Mouse (Mus musculus): Measurements from ENCODE around the gene Igtp. TPM values are rescaled to one million over a fixed set of nuclear protein-coding genes. Genes with fewer than 3 reads are reported as not detected.

Igtp gene
- total and polyA plus RNA-seq, 3 experiments, result 70.3 to 143 (median 107) TPM

DNA sequence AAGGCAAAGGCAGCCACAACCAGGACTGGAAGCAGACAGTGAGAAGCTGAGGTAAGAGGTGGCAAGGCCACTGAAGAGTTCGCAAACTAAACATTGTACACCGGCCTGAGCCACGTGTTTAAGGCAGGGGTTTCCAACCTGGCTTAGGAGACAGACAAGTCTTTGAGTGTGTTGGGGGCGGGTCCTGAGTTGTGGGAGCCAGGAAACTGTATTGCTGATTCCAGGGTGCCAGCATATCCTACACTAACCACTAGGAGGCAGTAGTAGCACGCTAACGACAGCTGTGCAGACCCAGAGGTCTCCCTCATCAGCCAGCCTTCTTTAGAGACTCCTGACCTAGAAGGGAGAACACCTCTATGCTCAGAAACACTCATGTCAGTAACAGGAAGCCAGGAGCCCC is 35.8 kb downstream of the Igtp start:
- DNase-seq (ENCODE audit: extremely low read depth), result peak; percentile 94
- dilution Hi-C loops (cut with MboI; ENCODE audit: extremely low pct_ligation_motif_present, extremely low pct_unique_long_range_greater_than_20kb, low sequenced_read_pairs), result no loop called here

DNA sequence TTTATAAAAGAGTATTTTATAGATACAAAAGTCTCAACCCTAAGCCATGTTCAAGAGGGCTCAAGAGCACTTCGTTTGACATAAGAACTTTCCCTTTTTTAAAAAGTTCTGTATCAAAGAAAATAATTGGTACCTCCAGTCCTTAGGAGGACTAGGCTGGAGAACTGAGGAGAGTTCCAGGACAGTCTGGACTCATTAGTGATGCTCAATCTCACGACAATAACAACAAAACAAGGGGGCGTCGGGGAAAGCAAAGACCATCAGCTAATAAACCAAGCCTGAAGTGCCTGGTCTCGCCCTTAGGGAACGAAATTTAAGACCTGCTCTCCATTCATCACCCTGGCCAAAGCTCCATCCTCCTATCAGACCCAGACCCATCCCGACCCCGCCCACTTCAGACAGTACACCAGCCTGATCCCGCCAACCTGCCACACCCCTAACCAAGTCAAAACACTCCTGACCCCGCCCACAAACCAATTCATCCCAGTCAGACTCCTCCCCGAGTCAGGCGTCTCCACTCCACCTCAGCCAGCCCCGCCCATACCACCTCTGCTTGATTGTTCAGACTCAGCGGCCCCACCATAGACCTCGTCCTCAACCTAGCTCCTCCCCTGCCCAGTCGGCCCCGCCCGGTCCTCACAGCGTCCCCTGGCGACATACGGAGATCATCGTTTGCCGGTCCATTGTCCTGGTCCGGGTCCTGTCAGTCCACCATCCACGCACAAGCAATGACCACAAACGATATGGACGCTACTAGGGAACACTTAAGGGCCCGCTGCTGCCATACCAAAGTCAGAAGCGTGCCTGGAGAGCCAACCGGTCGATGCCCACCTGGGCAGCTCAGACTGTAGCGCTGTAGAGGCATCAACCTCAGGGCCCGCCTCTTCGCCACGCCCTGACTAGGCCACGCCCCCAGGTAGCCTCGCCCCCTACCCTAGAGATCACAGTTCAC is 39.8 kb downstream of the Igtp start:
- dilution Hi-C loops (cut with MboI; ENCODE audit: extremely low pct_ligation_motif_present, extremely low pct_unique_long_range_greater_than_20kb, low sequenced_read_pairs), result no loop called here
- Histone ChIP-seq H3K79me2 (replicated peaks; ENCODE audit: control insufficient read depth, extremely low read depth, insufficient read depth, poor library complexity, severe bottlenecking) (no peaks in the 10 kb centered on the region), H3K27ac (ENCODE audit: insufficient read depth, low read depth) (no peak overlapping the region), H3K4me3 (replicated peaks in 1 of 3; ENCODE audit: low read depth in 2 of 3, low read length in 2 of 3, poor library complexity in 1 of 3) (peak overlapping the region; percentile 7 to 58 (median 24)), H3K4me1 (ENCODE audit: control insufficient read depth in 1 of 2, insufficient read depth in 2 of 2) (peaks cover 0 to 14% of the 10 kb centered on the region in 2 experiments; a peak in 2 of 4 replicates), H3K9ac (ENCODE audit: insufficient read depth, low read depth) (no peak overlapping the region), H3K9me3 (replicated peaks; ENCODE audit: low read length) (no peaks in the 10 kb centered on the region), H3K36me3 (replicated peaks in 1 of 2; ENCODE audit: control insufficient read depth in 1 of 2, insufficient read depth in 1 of 2, low read length in 1 of 2) (no peaks in the 10 kb centered on the region), H3K27me3 (replicated peaks) (peaks cover 60% of the 10 kb centered on the region), H3K4me2 (ENCODE audit: insufficient read depth, low read depth, poor library complexity, severe bottlenecking) (peak overlapping the region; percentile 84)
- TF ChIP-seq MYC (IDR thresholded peaks at IDR 0.05; ENCODE audit: low read depth, low read length) (no peak), MAZ (IDR thresholded peaks at IDR 0.05; ENCODE audit: low read depth, low read length) (0 out of 2 replicates have a peak, but pooled peaks have one; percentile 38), PAX5 (IDR thresholded peaks at IDR 0.05; ENCODE audit: low read length) (no peak), KAT2A (IDR thresholded peaks at IDR 0.05; ENCODE audit: insufficient replicate concordance, low read length) (no peak), TCF12 (IDR thresholded peaks at IDR 0.05; ENCODE audit: low read depth, low read length) (no peak), NRF1 (IDR thresholded peaks at IDR 0.05; ENCODE audit: low read depth, low read length) (no peak; the same call in 1 of the 2 replicates), CTCF (conservative IDR thresholded peaks at IDR 0.05 in 1 of 2, IDR thresholded peaks at IDR 0.05 in 1 of 2; ENCODE audit: low read depth in 2 of 2, low read length in 2 of 2) (peak in 1 of 2 experiments; percentile 59; a peak in 2 of 4 replicates), HCFC1 (IDR thresholded peaks at IDR 0.05; ENCODE audit: low read depth, low read length) (no peak), RCOR1 (conservative IDR thresholded peaks at IDR 0.05; ENCODE audit: low read depth, low read length) (no peak), ELF1 (IDR thresholded peaks at IDR 0.05; ENCODE audit: low read depth, low read length) (0 out of 2 replicates have a peak, but pooled peaks have one; percentile 29), SIN3A (IDR thresholded peaks at IDR 0.05; ENCODE audit: low read length) (peak; percentile 30; the same call in 1 of the 2 replicates), SMC3 (IDR thresholded peaks at IDR 0.05; ENCODE audit: low read depth, low read length) (peak; percentile 2; the same call in 1 of the 2 replicates), RAD21 (IDR thresholded peaks at IDR 0.05; ENCODE audit: low read depth, low read length) (no peak)
- peak; percentile 92 for DNase-seq (ENCODE audit: extremely low read depth)
- in situ Hi-C loops (cut with MboI; ENCODE audit: low pct_ligation_motif_present, low pct_unique_long_range_greater_than_20kb, low sequenced_read_pairs), result loop anchor here (10.0 kb wide), 2 partner anchors 284 to 346 kb away; no protein-coding TSS in a partner anchor

More for the DNA sequence above, 35.8 kb downstream of the Igtp start:
- Histone ChIP-seq H3K27me3 (replicated peaks) (peaks cover 58% of the 10 kb centered on the region), H3K27ac (ENCODE audit: insufficient read depth, low read depth) (no peak overlapping the region), H3K9me3 (replicated peaks; ENCODE audit: low read length) (no peaks in the 10 kb centered on the region), H3K4me3 (replicated peaks in 1 of 3; ENCODE audit: low read depth in 2 of 3, low read length in 2 of 3, poor library complexity in 1 of 3) (no peak overlapping the region), H3K4me2 (ENCODE audit: insufficient read depth, low read depth, poor library complexity, severe bottlenecking) (peak overlapping the region; percentile 37), H3K4me1 (ENCODE audit: control insufficient read depth in 1 of 2, insufficient read depth in 2 of 2) (peaks cover 9 to 19% of the 10 kb centered on the region in 2 experiments), H3K9ac (ENCODE audit: insufficient read depth, low read depth) (peak overlapping the region; percentile 1; the same call in 1 of the 2 replicates), H3K36me3 (replicated peaks in 1 of 2; ENCODE audit: control insufficient read depth in 1 of 2, insufficient read depth in 1 of 2, low read length in 1 of 2) (no peaks in the 10 kb centered on the region), H3K79me2 (replicated peaks; ENCODE audit: control insufficient read depth, extremely low read depth, insufficient read depth, poor library complexity, severe bottlenecking) (no peaks in the 10 kb centered on the region)
- in situ Hi-C loops (cut with MboI; ENCODE audit: low pct_ligation_motif_present, low pct_unique_long_range_greater_than_20kb, low sequenced_read_pairs), result loop anchor here (10.0 kb wide), 2 partner anchors 280 to 350 kb away; no protein-coding TSS in a partner anchor
- TF ChIP-seq MAFK (IDR thresholded peaks at IDR 0.05; ENCODE audit: insufficient replicate concordance, low read length) (no peak; the same call in 1 of the 2 replicates), RAD21 (IDR thresholded peaks at IDR 0.05; ENCODE audit: low read depth, low read length) (no peak; the same call in none of the 2 replicates), ZMIZ1 (IDR thresholded peaks at IDR 0.05; ENCODE audit: low read depth, low read length) (no peak), MYC (IDR thresholded peaks at IDR 0.05; ENCODE audit: low read depth, low read length) (peak; percentile 90; the same call in 1 of the 2 replicates), NELFE (IDR thresholded peaks at IDR 0.05; ENCODE audit: low read depth, low read length) (peak; percentile 54; the same call in 1 of the 2 replicates), ZKSCAN1 (IDR thresholded peaks at IDR 0.05; ENCODE audit: borderline replicate concordance, low read depth, low read length) (no peak), TCF12 (IDR thresholded peaks at IDR 0.05; ENCODE audit: low read depth, low read length) (peak; percentile 77), UBTF (IDR thresholded peaks at IDR 0.05; ENCODE audit: low read depth, low read length) (no peak), HCFC1 (IDR thresholded peaks at IDR 0.05; ENCODE audit: low read depth, low read length) (peak; percentile 52; the same call in 1 of the 2 replicates), BHLHE40 (IDR thresholded peaks at IDR 0.05; ENCODE audit: low read depth, low read length) (no peak; the same call in 1 of the 2 replicates), JUND (conservative IDR thresholded peaks at IDR 0.05; ENCODE audit: low read depth, low read length) (peak; percentile 70), CHD1 (IDR thresholded peaks at IDR 0.05; ENCODE audit: low read depth, low read length) (no peak), TBP (conservative IDR thresholded peaks at IDR 0.05; ENCODE audit: low read depth, low read length) (no peak), POLR2AphosphoS2 (IDR thresholded peaks at IDR 0.05; ENCODE audit: low read depth, low read length) (no peak), ELF1 (IDR thresholded peaks at IDR 0.05; ENCODE audit: low read depth, low read length) (peak; percentile 75), SIN3A (IDR thresholded peaks at IDR 0.05; ENCODE audit: low read length) (no peak; the same call in 1 of the 2 replicates), GABPA (IDR thresholded peaks at IDR 0.05; ENCODE audit: insufficient replicate concordance, low read depth, low read length) (no peak), POLR2A (IDR thresholded peaks at IDR 0.05; ENCODE audit: low read depth, low read length) (peak; percentile 37; the same call in 1 of the 2 replicates), NRF1 (IDR thresholded peaks at IDR 0.05; ENCODE audit: low read depth, low read length) (peak; percentile 36; the same call in 1 of the 2 replicates), MXI1 (IDR thresholded peaks at IDR 0.05; ENCODE audit: low read depth, low read length) (peak; percentile 91), IRF4 (IDR thresholded peaks at IDR 0.05; ENCODE audit: low read depth, low read length) (peak; percentile 87), E2F4 (IDR thresholded peaks at IDR 0.05; ENCODE audit: insufficient replicate concordance, low read depth, low read length) (peak; percentile 72; the same call in 1 of the 2 replicates), CHD2 (IDR thresholded peaks at IDR 0.05; ENCODE audit: low read length) (no peak), JUN (IDR thresholded peaks at IDR 0.05; ENCODE audit: insufficient read depth, low read depth, low read length) (no peak), RCOR1 (conservative IDR thresholded peaks at IDR 0.05; ENCODE audit: low read depth, low read length) (0 out of 2 replicates have a peak, but pooled peaks have one; percentile 74), USF1 (IDR thresholded peaks at IDR 0.05; ENCODE audit: low read depth, low read length) (no peak; the same call in none of the 2 replicates), EP300 (IDR thresholded peaks at IDR 0.05; ENCODE audit: low read length) (no peak), USF2 (conservative IDR thresholded peaks at IDR 0.05; ENCODE audit: low read depth, low read length) (no peak), ZNF384 (IDR thresholded peaks at IDR 0.05; ENCODE audit: low read depth, low read length) (peak; percentile 45; the same call in 1 of the 2 replicates), ETS1 (conservative IDR thresholded peaks at IDR 0.05; ENCODE audit: low read depth, low read length) (peak; percentile 48), MAX (IDR thresholded peaks at IDR 0.05; ENCODE audit: low read length) (peak; percentile 94), ZC3H11A (IDR thresholded peaks at IDR 0.05; ENCODE audit: low read depth, low read length) (peak; percentile 66), SMC3 (IDR thresholded peaks at IDR 0.05; ENCODE audit: low read depth, low read length) (peak; percentile 95), MAZ (IDR thresholded peaks at IDR 0.05; ENCODE audit: low read depth, low read length) (peak; percentile 88), CTCF (conservative IDR thresholded peaks at IDR 0.05 in 1 of 2, IDR thresholded peaks at IDR 0.05 in 1 of 2; ENCODE audit: low read depth in 2 of 2, low read length in 2 of 2) (peak; percentile 99 to 100), MEF2A (IDR thresholded peaks at IDR 0.05; ENCODE audit: borderline replicate concordance, low read depth, low read length) (peak; percentile 82), KAT2A (IDR thresholded peaks at IDR 0.05; ENCODE audit: insufficient replicate concordance, low read length) (no peak), PAX5 (IDR thresholded peaks at IDR 0.05; ENCODE audit: low read length) (no peak)

Data from CH12.LX (cell line).